Mouse (Mus musculus) CH12.LX (cell line): ENCODE data around the gene Hoxd4. TPM values are rescaled to one million over a fixed set of nuclear protein-coding genes. Genes with fewer than 3 reads are reported as not detected.
A peak's percentile ranks its signal among the peaks of the same experiment; 100 is the strongest.

Experiments used
- DNase-seq: peaks from one replicate; pipeline ENCODE4 v3.0.0-alpha.2; 2013; ENCODE audit errors: extremely low read depth
- H3K27ac ChIP-seq: 2 replicates; pipeline ENCODE4 v1.5.1; 2012; ENCODE audit warnings: low read depth, mild to moderate bottlenecking, control low read depth, moderate library complexity; ENCODE audit not compliant: insufficient read depth
- H3K27me3 ChIP-seq: replicated peaks from 2 replicates; pipeline ENCODE3; 2012; ENCODE audit warnings: inconsistent platforms
- H3K36me3 ChIP-seq, 2 experiments: replicated peaks in 1 of 2; 2 replicates each; pipeline versions ENCODE3 to v1.6.1; 2012; ENCODE audit warnings: inconsistent platforms in 1 of 2, low read length in 1 of 2, mild to moderate bottlenecking in 1 of 2, mixed read lengths in 1 of 2, moderate library complexity in 1 of 2; ENCODE audit not compliant: control insufficient read depth in 1 of 2, insufficient read depth in 1 of 2
- H3K4me1 ChIP-seq, 2 experiments: 2 replicates each; pipeline ENCODE4 v1.6.1; 2012; ENCODE audit warnings: inconsistent platforms in 1 of 2, moderate library complexity in 1 of 2; ENCODE audit not compliant: insufficient read depth in 2 of 2, control insufficient read depth in 1 of 2
- H3K4me2 ChIP-seq: 2 replicates; pipeline ENCODE4 v1.6.1; 2012; ENCODE audit warnings: low read depth, mild to moderate bottlenecking, control low read depth; ENCODE audit not compliant: poor library complexity, insufficient read depth, severe bottlenecking
- H3K4me3 ChIP-seq, 3 experiments: fragments of 150-350 bp in 1 of 3; sonication (generic) in 1 of 3; replicated peaks in 1 of 3; 2 replicates each; pipeline versions ENCODE3 to v1.5.1; 2011 to 2012; ENCODE audit warnings: low read depth in 2 of 3, low read length in 2 of 3, mild to moderate bottlenecking in 2 of 3, moderate library complexity in 2 of 3, control low read depth in 1 of 3, improper control_type of control experiment in 1 of 3, inconsistent platforms in 1 of 3, mixed read lengths in 1 of 3; ENCODE audit not compliant: poor library complexity in 1 of 3
- H3K79me2 ChIP-seq: replicated peaks from 2 replicates; pipeline ENCODE4 v1.6.1; 2012; ENCODE audit warnings: mild to moderate bottlenecking, moderate library complexity; ENCODE audit not compliant: control insufficient read depth, poor library complexity, insufficient read depth, severe bottlenecking; ENCODE audit errors: extremely low read depth
- H3K9ac ChIP-seq: 2 replicates; pipeline ENCODE4 v1.6.1; 2012; ENCODE audit warnings: low read depth, mild to moderate bottlenecking, control low read depth, moderate library complexity; ENCODE audit not compliant: insufficient read depth
- H3K9me3 ChIP-seq: replicated peaks from 2 replicates; pipeline ENCODE3; 2012; ENCODE audit warnings: low read length, inconsistent platforms, mixed read lengths
- BHLHE40 ChIP-seq: IDR thresholded peaks from 2 replicates; pipeline ENCODE4 v1.6.1; 2011; ENCODE audit warnings: mild to moderate bottlenecking, low read depth, low read length, improper control_type of control experiment
- CHD1 ChIP-seq: IDR thresholded peaks from 2 replicates; pipeline ENCODE4 v1.6.1; 2012; ENCODE audit warnings: low read depth, low read length, improper control_type of control experiment, inconsistent platforms
- CHD2 ChIP-seq: IDR thresholded peaks from 2 replicates; pipeline ENCODE4 v1.6.1; 2011; ENCODE audit warnings: low read length, improper control_type of control experiment
- CTCF ChIP-seq, 2 experiments: IDR thresholded peaks in 1 of 2; conservative IDR thresholded peaks in 1 of 2; 2 replicates each; pipeline ENCODE4 v1.5.1; 2011 to 2012; ENCODE audit warnings: low read depth in 2 of 2, low read length in 2 of 2, improper control_type of control experiment in 1 of 2, inconsistent platforms in 1 of 2, mild to moderate bottlenecking in 1 of 2, moderate library complexity in 1 of 2
- E2F4 ChIP-seq: IDR thresholded peaks from 2 replicates; pipeline ENCODE4 v1.6.1; 2011; ENCODE audit warnings: low read depth, low read length, improper control_type of control experiment; ENCODE audit not compliant: insufficient replicate concordance
- ELF1 ChIP-seq: IDR thresholded peaks from 2 replicates; pipeline ENCODE4 v1.6.1; 2014; ENCODE audit warnings: low read depth, mild to moderate bottlenecking, inconsistent platforms, low read length, improper control_type of control experiment
- ETS1 ChIP-seq: conservative IDR thresholded peaks from 2 replicates; pipeline ENCODE4 v1.6.1; 2012; ENCODE audit warnings: low read depth, mild to moderate bottlenecking, inconsistent platforms, low read length, improper control_type of control experiment, moderate library complexity
- GABPA ChIP-seq: IDR thresholded peaks from 2 replicates; pipeline ENCODE4 v1.6.1; 2012; ENCODE audit warnings: low read depth, low read length, improper control_type of control experiment, inconsistent platforms; ENCODE audit not compliant: insufficient replicate concordance
- HCFC1 ChIP-seq: IDR thresholded peaks from 2 replicates; pipeline ENCODE4 v1.6.1; 2012; ENCODE audit warnings: low read depth, mild to moderate bottlenecking, inconsistent platforms, low read length, improper control_type of control experiment
- IRF4 ChIP-seq: IDR thresholded peaks from 2 replicates; pipeline ENCODE4 v1.6.1; 2014; ENCODE audit warnings: low read depth, mild to moderate bottlenecking, inconsistent platforms, low read length, improper control_type of control experiment
- KAT2A ChIP-seq: IDR thresholded peaks from 2 replicates; pipeline ENCODE4 v1.6.1; 2012; ENCODE audit warnings: low read length, improper control_type of control experiment, inconsistent platforms; ENCODE audit not compliant: insufficient replicate concordance
- MAFK ChIP-seq: IDR thresholded peaks from 2 replicates; pipeline ENCODE4 v1.6.1; 2011; ENCODE audit warnings: low read length, improper control_type of control experiment; ENCODE audit not compliant: insufficient replicate concordance
- MAZ ChIP-seq: IDR thresholded peaks from 2 replicates; pipeline ENCODE4 v1.6.1; 2012; ENCODE audit warnings: low read depth, mild to moderate bottlenecking, inconsistent platforms, low read length, improper control_type of control experiment, moderate library complexity
- MEF2A ChIP-seq: IDR thresholded peaks from 2 replicates; pipeline ENCODE4 v1.6.1; 2014; ENCODE audit warnings: low read depth, mild to moderate bottlenecking, inconsistent platforms, low read length, improper control_type of control experiment, borderline replicate concordance
- MYC ChIP-seq: IDR thresholded peaks from 2 replicates; pipeline ENCODE4 v1.6.1; 2011; ENCODE audit warnings: low read depth, mild to moderate bottlenecking, improper control_type of control experiment, low read length
- NELFE ChIP-seq: IDR thresholded peaks from 2 replicates; pipeline ENCODE4 v1.6.1; 2011; ENCODE audit warnings: low read depth, low read length, improper control_type of control experiment
- NRF1 ChIP-seq: IDR thresholded peaks from 2 replicates; pipeline ENCODE4 v1.6.1; 2014; ENCODE audit warnings: low read depth, mild to moderate bottlenecking, inconsistent platforms, low read length, improper control_type of control experiment, moderate library complexity
- PAX5 ChIP-seq: IDR thresholded peaks from 2 replicates; pipeline ENCODE4 v1.6.1; 2012; ENCODE audit warnings: low read length, inconsistent platforms, mixed read lengths
- POLR2AphosphoS2 ChIP-seq: IDR thresholded peaks from 2 replicates; pipeline ENCODE4 v1.6.1; 2011; ENCODE audit warnings: low read depth, low read length, improper control_type of control experiment
- RAD21 ChIP-seq: IDR thresholded peaks from 2 replicates; pipeline ENCODE4 v1.6.1; 2011; ENCODE audit warnings: low read depth, mild to moderate bottlenecking, low read length, improper control_type of control experiment, moderate library complexity
- SIN3A ChIP-seq: IDR thresholded peaks from 2 replicates; pipeline ENCODE4 v1.6.1; 2012; ENCODE audit warnings: low read length, improper control_type of control experiment, inconsistent platforms
- SMC3 ChIP-seq: IDR thresholded peaks from 2 replicates; pipeline ENCODE4 v1.6.1; 2011; ENCODE audit warnings: low read depth, low read length, improper control_type of control experiment
- TBP ChIP-seq: conservative IDR thresholded peaks from 2 replicates; pipeline ENCODE4 v1.6.1; 2011; ENCODE audit warnings: low read depth, low read length, improper control_type of control experiment
- TCF12 ChIP-seq: IDR thresholded peaks from 2 replicates; pipeline ENCODE4 v1.6.1; 2014; ENCODE audit warnings: low read depth, mild to moderate bottlenecking, inconsistent platforms, low read length, improper control_type of control experiment
- UBTF ChIP-seq: IDR thresholded peaks from 2 replicates; pipeline ENCODE4 v1.6.1; 2012; ENCODE audit warnings: low read depth, mild to moderate bottlenecking, inconsistent platforms, low read length, improper control_type of control experiment, moderate library complexity
- USF1 ChIP-seq: IDR thresholded peaks from 2 replicates; pipeline ENCODE4 v1.6.1; 2014; ENCODE audit warnings: low read depth, mild to moderate bottlenecking, inconsistent platforms, low read length, improper control_type of control experiment
- USF2 ChIP-seq: conservative IDR thresholded peaks from 2 replicates; pipeline ENCODE4 v1.6.1; 2011; ENCODE audit warnings: low read depth, low read length, improper control_type of control experiment
- ZC3H11A ChIP-seq: IDR thresholded peaks from 2 replicates; pipeline ENCODE4 v1.6.1; 2012; ENCODE audit warnings: low read depth, mild to moderate bottlenecking, inconsistent platforms, low read length, improper control_type of control experiment
- ZKSCAN1 ChIP-seq: IDR thresholded peaks from 2 replicates; pipeline ENCODE4 v1.6.1; 2012; ENCODE audit warnings: low read depth, inconsistent platforms, low read length, improper control_type of control experiment, borderline replicate concordance
- ZNF384 ChIP-seq: IDR thresholded peaks from 2 replicates; pipeline ENCODE4 v1.6.1; 2012; ENCODE audit warnings: low read depth, low read length, improper control_type of control experiment, inconsistent platforms
- dilution Hi-C: fragments of 300-500 bp; cut with MboI; formaldehyde crosslinking; loops from 2 replicates; pipeline ENCODE4 v1.14.3; 2020; ENCODE audit warnings: low sequenced_read_pairs; ENCODE audit not compliant: extremely low pct_unique_long_range_greater_than_20kb, extremely low pct_ligation_motif_present
- in situ Hi-C: fragments of 300-500 bp; cut with MboI; formaldehyde crosslinking; loops from 3 replicates; pipeline ENCODE4 v1.14.3; 2019; ENCODE audit warnings: low sequenced_read_pairs, low pct_ligation_motif_present, low pct_unique_long_range_greater_than_20kb, mixed read lengths
- polyA plus RNA-seq: library from polyadenylated mRNA; unstranded; fragments of >175 nt; gene quantifications from 2 replicates; pipeline ENCODE4 v1.2.1, GENCODE M21; 2012; ENCODE audit warnings: low read depth; ENCODE audit not compliant: insufficient read length
- total RNA-seq, 2 experiments: library from RNA; depleted of rRNA; stranded (reverse); fragments of 300-350 nt in 1 of 2; fragments of >200 nt in 1 of 2; gene quantifications; 2 replicates each; pipeline ENCODE4 v1.2.3; 2012 to 2014

The Hoxd4 gene
- total and polyA plus RNA-seq, 3 experiments: 6.0 to 9.8 (median 6.3) TPM

GRCm38 (mm10) chr2:74731055-74731454, 19.3 kb downstream of the Hoxd4 start:
- Histone ChIP-seq H3K9ac (peak overlapping the region; percentile 43), H3K4me2 (peak overlapping the region; percentile 81), H3K27ac (peak overlapping the region; percentile 84), H3K79me2 (peaks cover 39% of the 10 kb centered on the region), H3K27me3 (no peaks in the 10 kb centered on the region), H3K36me3 (peaks cover 31 to 43% of the 10 kb centered on the region in 2 experiments), H3K4me3 (peak overlapping the region in 1 of 3 experiments; percentile 7)
- in situ Hi-C loops: no loop called here
- DNase-seq: no peak
- TF ChIP-seq HCFC1 (no peak), MAZ (0 out of 2 replicates have a peak, but pooled peaks have one; percentile 39), ETS1 (peak; percentile 12; the same call in 1 of the 2 replicates), UBTF (no peak), RAD21 (no peak), SMC3 (no peak), POLR2AphosphoS2 (no peak), MYC (no peak), SIN3A (0 out of 2 replicates have a peak, but pooled peaks have one; percentile 58), CHD1 (no peak), NRF1 (no peak), USF2 (no peak), ZKSCAN1 (no peak), BHLHE40 (no peak), IRF4 (peak; percentile 42; the same call in 1 of the 2 replicates), CHD2 (0 out of 2 replicates have a peak, but pooled peaks have one; percentile 21)
- TF ChIP-seq, all 38 proteins: peak for 5
- peaks cover 16% of the 10 kb centered on the region for H3K9me3 ChIP-seq
- dilution Hi-C loops: no loop called here
- H3K4me1 ChIP-seq: peaks cover 4 to 52% of the 10 kb centered on the region in 2 experiments; a peak in 2 of 4 replicates

GRCm38 (mm10) chr2:74731799-74732512, 20.2 kb downstream of the Hoxd4 start:
- Histone ChIP-seq H3K4me1 (peaks cover 4 to 46% of the 10 kb centered on the region in 2 experiments; a peak in 2 of 4 replicates), H3K9me3 (peaks cover 21% of the 10 kb centered on the region), H3K4me3 (peak overlapping the region in 2 of 3 experiments; percentile 50 to 59), H3K27me3 (no peaks in the 10 kb centered on the region), H3K79me2 (peaks cover 30% of the 10 kb centered on the region), H3K27ac (peak overlapping the region; percentile 92), H3K4me2 (peak overlapping the region; percentile 98), H3K36me3 (peaks cover 22 to 42% of the 10 kb centered on the region in 2 experiments), H3K9ac (peak overlapping the region; percentile 96)
- dilution Hi-C loops (no loop called here), in situ Hi-C loops (no loop called here)
- DNase-seq: peak; percentile 12
- TF ChIP-seq E2F4: no peak
- TF ChIP-seq ELF1: no peak
- no peak for TF ChIP-seq PAX5
- no peak for TF ChIP-seq KAT2A
- peak; percentile 95 for TF ChIP-seq MEF2A
- TF ChIP-seq RAD21: no peak
- TF ChIP-seq ETS1: peak; percentile 37; the same call in 1 of the 2 replicates
- TF ChIP-seq TCF12: no peak
- TF ChIP-seq MYC: no peak
- TF ChIP-seq USF1: no peak
- no peak for TF ChIP-seq GABPA
- no peak for TF ChIP-seq NELFE
- TF ChIP-seq CHD1: peak; percentile 72; the same call in 1 of the 2 replicates
- 0 out of 2 replicates have a peak, but pooled peaks have one; percentile 53 for TF ChIP-seq IRF4
- TF ChIP-seq CTCF (conservative IDR thresholded peaks at IDR 0.05 in 1 of 2, IDR thresholded peaks at IDR 0.05 in 1 of 2; ENCODE audit: low read depth in 2 of 2, low read length in 2 of 2): no peak
- no peak for TF ChIP-seq NRF1
- no peak for TF ChIP-seq ZC3H11A
- TF ChIP-seq MAFK: no peak
- TF ChIP-seq POLR2AphosphoS2: no peak
- no peak for TF ChIP-seq TBP
- no peak for TF ChIP-seq ZNF384
- no peak for TF ChIP-seq HCFC1
